Mouse (Mus musculus) splenic B cell, adult 2 months (primary cell): Measurements from ENCODE around the gene Arl3.
"Not testable (repeated sequence)": the region's sequence is repeated elsewhere in the genome, so short reads cannot be mapped to it uniquely, and the experiment has no call there.

Experiments
- DNase-seq: peaks from one replicate; pipeline ENCODE4 v3.0.0-alpha.2; 2011; ENCODE audit warnings: low read depth, low spot score
- H3K27me3 ChIP-seq: 2 replicates; pipeline ENCODE4 v1.6.1; 2012; ENCODE audit warnings: mild to moderate bottlenecking, low read length, moderate library complexity, mixed read lengths; ENCODE audit not compliant: control insufficient read depth, poor library complexity, insufficient read depth, severe bottlenecking
- H3K36me3 ChIP-seq: 2 replicates; pipeline ENCODE4 v1.6.1; 2012; ENCODE audit warnings: mild to moderate bottlenecking, low read length, moderate library complexity, mixed read lengths; ENCODE audit not compliant: control insufficient read depth, poor library complexity, insufficient read depth, severe bottlenecking

The Arl3 gene

DNA sequence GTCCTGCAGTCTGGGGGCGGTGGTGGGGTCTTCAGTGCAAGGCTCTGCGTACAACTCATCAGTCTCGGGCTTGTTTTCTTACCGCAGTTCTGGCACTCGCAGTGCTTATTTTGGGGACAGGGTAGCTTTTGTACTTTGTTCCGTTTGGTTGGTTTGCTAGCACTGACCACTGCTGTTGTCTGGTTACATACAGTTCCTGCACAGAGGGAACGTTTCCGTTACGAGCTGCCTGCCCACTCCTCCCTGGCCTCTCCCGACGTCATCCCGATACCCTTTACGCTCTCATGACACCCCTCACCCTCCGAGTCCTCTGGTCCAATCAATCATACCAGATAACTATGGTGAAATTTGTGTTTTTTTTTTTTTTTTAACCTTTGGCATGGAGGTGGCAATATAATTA, 28.5 kb upstream of the Arl3 start:
- H3K27me3 ChIP-seq = no peaks in the 10 kb centered on the region
- no peaks in the 10 kb centered on the region for H3K36me3 ChIP-seq
- no peak for DNase-seq

DNA sequence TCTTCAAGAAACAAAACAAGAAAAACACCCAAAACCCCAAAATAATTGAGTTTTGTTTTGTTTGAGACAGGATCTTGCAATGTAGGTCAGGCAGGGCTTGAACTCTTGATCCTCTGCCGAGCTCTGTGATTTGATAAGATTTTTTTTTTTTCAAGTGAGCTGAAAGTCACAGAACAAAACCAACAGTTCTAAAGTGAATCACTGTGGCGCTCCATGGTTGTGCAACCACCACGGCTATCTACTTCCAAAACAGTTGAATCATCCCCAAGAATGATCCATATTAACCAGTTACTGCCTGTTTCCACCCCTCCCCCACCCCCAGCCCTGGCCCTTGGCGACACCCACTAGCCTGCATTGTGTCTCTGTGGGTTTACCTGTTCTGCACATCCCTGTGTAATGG, 27.4 kb upstream of the Arl3 start:
- Histone ChIP-seq H3K27me3 (no peaks in the 10 kb centered on the region), H3K36me3 (no peaks in the 10 kb centered on the region)
- DNase-seq = no peak

DNA sequence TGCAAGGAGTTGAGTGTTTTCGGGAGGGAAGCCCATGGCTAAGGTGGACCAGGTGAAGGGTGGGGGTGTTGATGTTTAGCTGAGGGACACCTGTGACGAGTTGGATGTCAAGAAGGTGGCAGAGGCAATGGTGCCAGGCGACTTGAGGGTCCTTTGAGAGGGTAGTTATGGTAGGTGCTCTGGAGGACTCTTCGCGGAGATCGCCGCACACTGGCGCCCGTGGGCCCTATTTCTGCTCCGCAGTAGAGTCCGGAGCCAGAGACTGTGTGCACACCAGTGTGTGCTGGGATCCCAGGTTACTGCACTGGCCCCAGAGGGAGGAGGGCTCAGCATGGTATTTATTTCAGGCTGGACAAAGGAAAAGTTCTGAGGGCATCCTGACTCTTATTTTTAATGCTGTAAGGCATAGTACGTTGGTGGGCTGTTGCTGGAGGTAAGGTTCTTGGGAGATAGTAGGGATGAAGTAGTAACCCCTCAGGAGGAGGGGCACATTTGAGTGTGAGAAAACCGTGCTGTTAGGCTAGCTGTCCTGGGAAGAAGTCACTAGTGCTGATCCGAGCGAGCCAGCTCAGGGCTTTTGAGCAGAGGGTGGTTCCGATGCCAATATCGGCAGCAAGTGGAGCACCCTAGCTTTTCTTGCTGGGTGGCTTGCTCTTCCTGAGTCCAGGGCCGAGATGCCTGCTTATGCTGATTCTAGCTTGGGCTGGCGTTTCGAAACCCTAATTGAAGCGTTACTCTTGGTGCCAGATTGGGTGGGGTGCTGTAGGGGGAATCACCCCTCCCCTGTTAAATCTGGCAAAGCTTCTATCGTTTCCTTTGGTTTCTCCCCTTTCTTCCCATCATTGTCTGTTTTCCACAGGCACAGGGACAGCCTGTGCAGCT, 26.6 kb upstream of the Arl3 start:
- H3K36me3 ChIP-seq = no peaks in the 10 kb centered on the region
- no peak for DNase-seq
- H3K27me3 ChIP-seq = no peaks in the 10 kb centered on the region

DNA sequence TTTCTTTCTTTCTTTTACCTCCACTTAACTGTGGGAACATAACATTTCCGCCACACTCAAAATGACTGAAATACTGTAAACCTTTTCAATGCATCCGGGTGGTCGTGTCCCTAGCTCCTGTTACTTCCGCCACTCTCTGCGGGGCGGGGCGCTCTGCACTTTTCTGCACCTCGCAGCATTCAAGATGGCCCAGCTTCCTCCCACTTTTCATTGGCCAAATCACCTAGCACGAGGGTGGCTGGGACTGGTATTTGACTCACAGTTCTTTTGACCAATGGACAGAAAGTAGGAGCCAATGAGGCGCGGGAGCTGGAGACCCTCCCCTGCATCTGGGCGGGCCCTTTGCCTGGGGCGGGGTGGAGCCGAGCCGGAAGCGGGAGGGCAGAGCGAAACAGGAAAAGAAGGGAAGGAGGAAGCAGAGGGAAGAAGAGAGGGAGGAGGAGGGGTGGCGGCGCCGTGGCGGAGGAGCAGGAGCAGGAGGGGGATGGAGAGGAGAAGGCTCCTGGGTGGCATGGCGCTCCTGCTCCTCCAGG, 25.8 kb upstream of the Arl3 start, which contains the start of gene Wbp1l:
TSS of gene Wbp1l (plus strand) at position 365 of the 533 bp plus-strand sequence.
- peak; percentile 99 for DNase-seq
- Histone ChIP-seq H3K36me3 (no peaks in the 10 kb centered on the region), H3K27me3 (no peaks in the 10 kb centered on the region)

DNA sequence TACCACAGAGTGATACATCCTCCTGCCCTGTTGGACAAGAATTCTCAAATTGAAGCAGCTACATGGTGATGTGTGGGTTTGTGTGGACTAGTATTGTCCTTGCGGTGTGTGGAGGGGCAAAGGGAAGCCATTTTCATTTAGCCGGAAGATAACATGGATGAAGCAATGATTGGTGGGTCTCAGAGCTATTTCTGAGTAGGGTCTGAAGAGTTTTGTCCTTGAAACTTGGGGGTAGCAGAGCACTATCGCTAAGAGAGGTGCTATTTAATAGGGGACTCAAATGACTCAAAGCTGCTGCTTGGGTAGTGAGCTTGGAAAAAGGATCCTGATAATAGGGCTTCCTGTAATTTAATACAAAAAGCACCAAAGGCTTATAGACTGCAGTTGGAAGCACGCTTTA, 25.2 kb upstream of the Arl3 start:
- H3K27me3 ChIP-seq = no peaks in the 10 kb centered on the region
- no peak for DNase-seq
- H3K36me3 ChIP-seq = no peaks in the 10 kb centered on the region

DNA sequence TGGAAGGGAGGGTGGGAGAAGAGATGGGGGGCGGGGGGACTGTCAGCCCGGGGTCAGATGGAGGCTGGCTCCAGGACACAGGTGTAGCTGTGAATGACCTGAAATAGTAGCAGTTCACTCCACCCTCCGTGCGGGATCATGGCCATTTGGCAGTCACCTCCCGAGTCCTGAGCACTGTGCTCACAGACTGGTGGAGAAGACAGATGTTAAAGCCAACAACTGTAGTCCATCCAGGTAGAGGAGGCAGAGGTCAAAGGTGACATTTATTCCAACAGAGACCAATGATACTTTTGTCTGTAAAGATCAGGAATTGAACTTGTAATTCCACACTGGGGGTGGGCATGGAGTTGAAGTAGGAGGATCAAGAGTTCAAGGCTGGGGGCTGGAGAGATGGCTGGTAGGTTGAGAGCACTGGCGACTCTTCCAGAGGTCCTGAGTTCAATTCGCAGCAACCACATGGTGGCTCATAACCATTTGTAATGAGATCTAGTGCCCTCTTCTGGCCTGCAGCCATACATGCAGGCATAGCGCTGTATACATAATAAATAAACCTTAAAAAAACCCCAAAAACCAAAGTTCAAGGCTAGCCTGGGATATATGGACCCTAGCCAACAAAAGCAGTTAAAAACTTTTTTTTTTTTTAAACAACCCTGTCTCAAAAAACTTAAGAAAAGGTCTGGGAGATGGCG, 19.9 kb upstream of the Arl3 start:
- Histone ChIP-seq H3K27me3 (no peaks in the 10 kb centered on the region), H3K36me3 (no peaks in the 10 kb centered on the region)
- no peak for DNase-seq

DNA sequence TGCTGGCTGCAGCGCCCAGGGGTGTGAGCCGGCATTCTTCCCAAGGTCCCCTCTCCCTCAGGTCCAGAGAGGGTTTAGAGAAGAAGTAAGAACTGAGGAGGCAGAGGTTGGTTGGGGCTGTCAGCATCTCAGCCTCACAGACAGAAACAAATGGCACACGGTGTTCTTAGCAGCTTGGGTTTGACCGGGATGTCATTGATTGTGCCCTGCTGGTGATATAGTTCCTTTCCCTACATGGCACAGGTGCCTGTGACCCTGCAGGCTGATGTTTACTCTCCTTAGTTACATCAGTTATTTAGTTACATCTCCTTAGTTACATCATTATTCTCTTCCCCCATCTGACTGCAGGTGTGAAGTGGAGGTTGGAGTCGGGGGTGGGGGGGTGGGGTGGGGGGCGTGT, 18.6 kb upstream of the Arl3 start:
- H3K36me3 ChIP-seq = no peaks in the 10 kb centered on the region
- H3K27me3 ChIP-seq = no peaks in the 10 kb centered on the region
- no peak for DNase-seq

DNA sequence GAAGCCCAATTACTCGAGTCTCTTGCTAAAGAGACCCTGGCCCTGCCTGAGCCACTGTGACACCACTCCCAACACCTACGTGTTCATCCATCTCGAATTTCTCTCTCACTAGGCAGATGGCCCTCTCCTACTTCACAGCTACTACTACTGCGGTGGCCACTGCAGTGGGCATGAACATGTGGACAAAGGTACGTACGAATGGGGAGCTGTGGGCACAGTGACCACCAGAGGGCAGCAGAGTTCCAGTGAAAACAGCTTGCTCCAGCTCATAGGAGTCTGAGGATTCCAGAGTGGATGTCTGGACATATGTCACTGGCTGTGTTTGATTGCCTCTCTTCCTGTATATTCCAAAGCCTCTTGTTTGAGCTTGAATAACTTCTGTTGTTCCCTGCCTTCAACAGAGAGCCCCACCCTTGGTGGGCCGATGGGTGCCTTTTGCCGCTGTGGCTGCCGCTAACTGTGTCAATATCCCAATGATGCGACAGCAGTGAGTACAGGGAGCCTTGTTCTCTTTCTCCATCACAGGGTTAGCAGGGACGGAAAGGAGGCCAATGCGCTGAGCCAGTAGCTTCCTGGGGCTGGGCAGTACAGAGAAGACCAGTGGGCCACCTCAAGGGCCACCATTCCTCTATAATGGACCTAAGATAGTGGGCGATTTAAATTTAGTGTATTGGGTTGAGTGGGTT, 15.0 kb upstream of the Arl3 start:
- peak; percentile 86 for DNase-seq
- Histone ChIP-seq H3K27me3 (no peaks in the 10 kb centered on the region), H3K36me3 (no peaks in the 10 kb centered on the region)

DNA sequence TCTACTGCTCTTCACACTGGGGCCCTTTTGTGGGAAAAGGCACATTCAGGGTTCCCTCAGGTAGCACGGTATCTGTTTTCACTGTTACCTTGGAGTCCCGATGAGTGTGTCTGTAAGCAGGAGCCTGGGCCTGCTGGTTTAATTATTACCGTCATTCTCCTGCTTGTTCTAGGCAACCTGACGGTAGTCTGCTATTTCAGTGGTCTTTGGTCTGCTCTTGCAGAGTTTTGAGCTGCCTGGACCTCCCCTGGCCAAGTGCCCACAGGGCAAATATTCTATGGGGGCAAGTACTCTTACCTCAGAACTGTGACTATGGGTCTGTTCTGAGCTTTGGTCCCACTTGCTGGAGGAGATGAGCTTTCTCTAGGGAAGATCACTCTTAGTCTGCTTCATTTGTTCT, 2.2 kb upstream of the Arl3 start:
- H3K36me3 ChIP-seq = no peaks in the 10 kb centered on the region; the same call in 1 of the 2 replicates
- no peak for DNase-seq

DNA sequence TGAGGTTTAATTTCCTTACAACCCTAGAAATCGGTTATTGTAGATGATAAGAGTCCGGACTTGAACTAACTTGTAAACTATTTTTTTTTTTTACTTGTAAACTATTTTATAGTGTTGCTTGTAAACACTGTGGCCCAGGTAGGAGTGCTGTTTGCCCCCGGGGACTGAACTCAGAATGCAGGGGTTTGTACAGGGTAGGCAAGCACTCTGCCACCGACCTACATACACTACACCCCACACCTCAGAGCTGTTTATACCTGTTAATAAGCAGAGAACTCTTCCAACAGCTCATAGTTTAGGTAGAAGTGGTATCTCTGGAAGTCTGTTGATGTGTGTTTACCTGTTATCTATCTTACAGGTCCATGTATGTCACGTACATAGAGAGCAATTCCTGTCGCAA, 992 bp upstream of the Arl3 start:
- Histone ChIP-seq H3K27me3 (no peaks in the 10 kb centered on the region), H3K36me3 (no peaks in the 10 kb centered on the region; the same call in 1 of the 2 replicates)
- DNase-seq = no peak

More for the DNA sequence above, 2.2 kb upstream of the Arl3 start:
- no peaks in the 10 kb centered on the region for H3K27me3 ChIP-seq

DNA sequence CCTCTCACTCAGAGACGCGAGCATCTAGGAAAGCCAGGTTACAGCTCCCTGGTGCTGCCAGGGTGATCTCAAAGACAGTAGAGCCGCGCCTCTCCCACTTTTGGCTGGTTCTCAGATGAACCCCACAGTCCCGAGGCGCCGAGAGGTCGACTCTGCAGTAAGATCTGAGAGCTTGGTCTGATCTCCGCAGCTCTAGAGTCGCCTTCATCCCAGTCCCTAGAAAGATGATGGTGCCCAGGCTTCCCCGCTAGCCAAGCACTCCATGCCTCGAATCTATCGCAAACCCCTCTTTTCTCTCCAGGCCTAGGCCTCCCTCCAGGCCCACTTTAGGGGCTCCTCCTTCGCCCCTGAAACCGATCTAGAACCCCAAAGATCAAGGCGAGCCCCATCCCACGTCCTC, 450 bp downstream of the Arl3 start:
- H3K27me3 ChIP-seq = no peaks in the 10 kb centered on the region
- H3K36me3 ChIP-seq = no peaks in the 10 kb centered on the region; the same call in 1 of the 2 replicates
- DNase-seq = no peak

DNA sequence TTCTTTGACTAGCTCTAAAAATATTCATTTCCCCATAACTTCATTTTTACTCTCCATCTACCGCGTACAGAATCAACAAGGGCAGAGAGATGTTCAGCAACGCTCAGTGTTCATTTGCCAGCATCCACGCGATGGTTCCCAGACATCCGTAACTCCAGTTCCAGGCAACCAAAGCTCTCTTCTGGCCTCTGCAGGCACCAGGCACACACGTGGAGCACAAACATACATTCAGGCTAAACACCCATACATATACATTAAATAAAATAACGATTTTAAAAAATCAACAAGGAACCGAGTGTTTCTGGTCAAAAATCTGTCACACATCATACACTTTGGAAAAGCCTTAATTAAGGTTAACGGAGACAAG, 1.1 kb downstream of the Arl3 start:
- H3K36me3 ChIP-seq = no peaks in the 10 kb centered on the region; the same call in 1 of the 2 replicates
- no peaks in the 10 kb centered on the region for H3K27me3 ChIP-seq
- DNase-seq = no peak

DNA sequence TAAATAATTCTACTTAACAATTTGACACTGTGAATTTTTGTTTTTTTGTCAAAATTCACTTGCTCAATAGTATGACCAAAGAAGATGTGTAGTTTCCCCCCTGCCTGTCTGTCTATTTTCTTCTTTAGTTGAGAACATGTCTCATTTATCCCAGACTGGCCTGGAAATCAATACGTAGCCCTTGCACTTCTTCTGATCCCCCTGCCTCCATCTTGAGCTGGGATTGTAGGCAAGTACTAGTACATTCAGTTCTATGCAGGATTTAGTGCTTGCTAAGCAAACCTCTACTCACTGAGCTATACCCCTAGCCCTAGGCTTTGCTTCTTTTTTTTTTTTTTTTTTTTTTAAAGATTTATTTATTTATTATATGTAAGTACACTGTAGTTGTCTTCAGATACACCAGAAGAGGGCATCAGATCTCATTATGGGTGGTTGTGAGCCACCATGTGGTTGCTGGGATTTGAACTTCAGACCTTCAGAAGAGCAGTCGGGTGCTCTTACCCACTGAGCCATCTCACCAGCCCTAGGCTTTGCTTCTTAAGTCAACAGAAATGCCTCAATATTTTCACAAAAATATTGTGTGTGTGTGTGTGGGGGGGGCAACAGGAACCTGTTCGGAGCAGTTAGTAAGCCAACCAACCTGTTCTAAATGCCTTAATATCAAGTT, 1.7 kb downstream of the Arl3 start:
- H3K36me3 ChIP-seq, DNase-seq, H3K27me3 ChIP-seq: not testable (repeated sequence)

DNA sequence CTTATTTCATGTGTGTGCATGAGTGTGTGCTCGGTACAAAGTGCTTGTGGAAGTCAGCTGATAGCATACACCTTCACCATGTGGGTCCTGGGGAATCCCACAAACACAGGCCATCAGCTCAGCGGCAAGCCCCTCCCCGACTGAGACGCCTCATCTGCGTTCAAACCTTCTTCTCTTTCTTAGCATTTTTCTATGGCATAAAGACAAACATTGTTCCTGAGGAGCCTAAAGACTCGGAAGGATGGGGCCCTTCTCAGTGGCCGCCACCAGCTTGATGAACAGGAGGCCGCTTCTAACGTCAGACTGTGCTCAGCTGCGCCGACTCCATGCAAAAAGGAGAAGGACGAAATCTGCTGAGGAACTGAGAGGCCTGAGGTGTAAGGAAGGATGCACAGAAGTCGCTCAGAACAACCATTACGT, 8.9 kb downstream of the Arl3 start:
- Histone ChIP-seq H3K36me3 (no peaks in the 10 kb centered on the region), H3K27me3 (no peaks in the 10 kb centered on the region)
- DNase-seq = peak; percentile 55
